Mouse (Mus musculus): ENCODE data around the gene Ptbp2.

DNA sequence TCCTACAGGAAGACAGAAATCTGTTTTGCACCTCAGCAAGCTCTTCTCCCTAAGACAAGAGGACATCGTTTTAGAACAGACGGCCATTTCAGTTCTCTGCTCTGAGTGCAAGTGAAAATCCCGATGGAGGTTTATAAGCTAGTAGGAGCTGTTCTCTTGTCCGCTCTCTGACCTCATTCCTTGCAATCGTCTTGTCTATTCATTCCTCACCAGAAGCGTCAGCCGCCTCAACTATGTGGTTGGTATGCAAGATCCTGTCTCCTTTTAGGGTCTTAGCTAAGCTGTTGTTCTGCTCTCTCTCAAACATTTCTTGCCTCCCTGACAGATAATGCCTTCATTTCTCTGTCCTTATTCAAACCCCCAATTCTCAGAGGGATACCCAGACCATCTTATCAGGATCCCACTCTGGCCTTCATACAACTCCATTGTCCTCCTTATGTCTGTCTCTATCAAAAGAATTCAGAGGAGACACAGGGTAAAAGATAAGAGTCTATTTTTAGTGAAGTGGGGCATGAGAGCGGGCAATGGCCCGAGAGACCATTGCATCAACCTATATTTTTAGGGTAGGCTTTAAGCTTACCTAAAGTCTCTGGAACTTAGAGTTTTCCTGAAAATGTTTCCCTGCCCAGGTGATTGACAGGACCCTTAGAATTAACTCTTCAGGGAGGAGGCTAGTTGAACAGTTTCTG is 10.6 kb upstream of the Ptbp2 start:
- TF ChIP-seq CTCF (IDR thresholded peaks at IDR 0.05; ENCODE audit: extremely low read depth, insufficient read depth, low read length) (no peak), POLR2A (IDR thresholded peaks at IDR 0.05; ENCODE audit: extremely low read depth, insufficient read depth, low read length) (no peak)
